Mouse (Mus musculus) stomach, postnatal 0 days (tissue): ENCODE results near the gene Iqcf5. TPM values are rescaled to one million over a fixed set of nuclear protein-coding genes. Genes with fewer than 3 reads are reported as not detected.

Experiments
- ATAC-seq: fragments of 200-750 bp; cut with Nextera tagmentation; 2 replicates; pipeline ENCODE4 v1.8.0; 2017; ENCODE audit not compliant: low FRiP score, low TSS enrichment
- DNase-seq: peaks from one replicate; pipeline ENCODE4 v3.0.0-alpha.2; 2016; ENCODE audit warnings: low spot score
- H3K27ac ChIP-seq: fragments of 300-500 bp; sonication (generic); replicated peaks from 2 replicates; pipeline ENCODE4 v1.5.1; 2014; ENCODE audit warnings: mild to moderate bottlenecking, control low read depth
- H3K27me3 ChIP-seq: fragments of 300-500 bp; sonication (generic); 2 replicates; pipeline ENCODE4 v1.6.1; 2014; ENCODE audit warnings: low read length; ENCODE audit not compliant: control insufficient read depth, insufficient read depth
- H3K36me3 ChIP-seq: fragments of 300-500 bp; sonication (generic); 2 replicates; pipeline ENCODE4 v1.6.1; 2014; ENCODE audit warnings: low read length, mixed read lengths; ENCODE audit not compliant: control insufficient read depth, insufficient read depth
- H3K4me1 ChIP-seq: fragments of 300-500 bp; sonication (generic); replicated peaks from 2 replicates; pipeline ENCODE4 v1.6.1; 2014; ENCODE audit warnings: antibody characterized with exemption; ENCODE audit not compliant: control insufficient read depth, insufficient read depth
- H3K4me2 ChIP-seq: fragments of 300-500 bp; sonication (generic); replicated peaks from 2 replicates; pipeline ENCODE4 v1.6.1; 2014; ENCODE audit warnings: low read depth, mild to moderate bottlenecking, control low read depth, moderate library complexity
- H3K4me3 ChIP-seq: fragments of 300-500 bp; sonication (generic); 2 replicates; pipeline ENCODE4 v1.5.1; 2014; ENCODE audit warnings: low read depth, low read length, control low read depth
- H3K9ac ChIP-seq: fragments of 300-500 bp; sonication (generic); 2 replicates; pipeline ENCODE4 v1.6.1; 2014; ENCODE audit warnings: mild to moderate bottlenecking, low read length, control low read depth, mixed read lengths
- H3K9me3 ChIP-seq: fragments of 300-500 bp; sonication (generic); 2 replicates; pipeline ENCODE4 v1.6.1; 2016; ENCODE audit warnings: low read length; ENCODE audit not compliant: control insufficient read depth
- CTCF ChIP-seq: IDR thresholded peaks from 2 replicates; pipeline ENCODE4 v1.5.1; 2016; ENCODE audit warnings: antibody characterized with exemption, low read depth, mild to moderate bottlenecking, moderate library complexity
- EP300 ChIP-seq: optimal IDR thresholded peaks from 2 replicates; pipeline ENCODE3; 2016; ENCODE audit warnings: antibody characterized with exemption
- WGBS: fragments of 180-500 bp; shearing (Covaris S2); extraction: QIAGEN DNeasy Blood & Tissue Kit; methylation state at CpG from one replicate; pipeline ENCODE4 v1.1.7; 2014; 5-methylcytosine and 5-hydroxymethylcytosine counted together
- polyA plus RNA-seq: library from polyadenylated mRNA; unstranded; fragments of >200 nt; fragmentation: Nextera tagmentation; extraction: Ambion mirVana; gene quantifications from 2 replicates; pipeline ENCODE4 v1.2.1, GENCODE M21; 2015

Gene Iqcf5
- polyA plus RNA-seq, 1 experiment from 2014 or later, result not detected

DNA sequence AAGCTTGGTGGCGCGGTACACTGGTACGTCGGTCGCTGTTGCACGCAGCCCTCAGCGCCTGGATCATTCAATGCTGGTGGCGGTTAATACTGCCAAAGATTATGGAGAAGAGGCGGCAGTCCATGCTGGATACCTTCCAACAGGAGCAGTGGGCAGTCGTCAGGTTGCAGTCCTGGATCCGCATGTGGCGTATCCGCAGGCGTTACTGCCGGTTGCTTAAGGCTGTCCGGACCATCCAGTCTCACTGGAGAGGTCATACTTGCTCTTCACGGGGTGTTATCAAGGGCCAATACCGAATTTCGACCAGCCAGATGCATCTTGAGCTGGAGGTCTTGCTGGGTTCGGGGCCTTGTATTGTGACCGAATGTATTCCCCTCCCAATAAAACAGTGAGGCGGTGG is 12.5 kb upstream of the Iqcf5 start:
- no peak overlapping the region for H3K4me2 ChIP-seq
- ATAC-seq, result no peak
- no peaks in the 10 kb centered on the region for H3K36me3 ChIP-seq
- no peak for DNase-seq
- H3K4me3 ChIP-seq, result no peak overlapping the region
- H3K27me3 ChIP-seq, result no peaks in the 10 kb centered on the region
- H3K9me3 ChIP-seq, result no peaks in the 10 kb centered on the region
- WGBS, result 87% methylated on average over 22 of the region's 22 CpGs
- no peak overlapping the region for H3K9ac ChIP-seq
- no peaks in the 10 kb centered on the region for H3K4me1 ChIP-seq
- TF ChIP-seq CTCF, result no peak
- no peak for TF ChIP-seq EP300
- H3K27ac ChIP-seq, result no peak overlapping the region

DNA sequence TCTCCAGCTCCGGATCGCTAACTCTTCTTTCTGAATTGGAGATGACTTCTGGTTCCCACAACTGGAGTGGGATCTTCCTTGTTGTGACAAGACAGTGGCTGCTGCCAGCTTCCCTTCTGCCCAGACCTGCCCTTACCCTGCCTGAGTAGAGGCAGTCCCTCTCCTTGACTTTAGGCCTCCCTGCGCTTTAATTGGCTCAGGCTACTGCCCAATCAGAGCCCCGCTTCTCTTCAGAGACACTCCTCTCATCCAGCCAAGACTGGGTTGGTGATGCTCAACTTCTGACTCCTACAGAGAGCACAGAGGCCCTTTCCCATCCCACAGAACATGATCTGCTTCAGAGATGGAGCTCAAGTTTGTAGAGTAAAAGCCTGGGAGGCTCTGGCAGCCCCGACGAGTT is 10.1 kb upstream of the Iqcf5 start:
- no peaks in the 10 kb centered on the region for H3K4me1 ChIP-seq
- no peak overlapping the region for H3K4me2 ChIP-seq
- TF ChIP-seq EP300, result no peak
- no peak for TF ChIP-seq CTCF
- no peak overlapping the region for H3K4me3 ChIP-seq
- WGBS, result 71% methylated on average over 6 of the region's 6 CpGs
- H3K27me3 ChIP-seq, result no peaks in the 10 kb centered on the region
- ATAC-seq (no peak), DNase-seq (no peak)
- no peak overlapping the region for H3K9ac ChIP-seq
- no peaks in the 10 kb centered on the region for H3K36me3 ChIP-seq
- no peak overlapping the region for H3K27ac ChIP-seq
- no peaks in the 10 kb centered on the region for H3K9me3 ChIP-seq

DNA sequence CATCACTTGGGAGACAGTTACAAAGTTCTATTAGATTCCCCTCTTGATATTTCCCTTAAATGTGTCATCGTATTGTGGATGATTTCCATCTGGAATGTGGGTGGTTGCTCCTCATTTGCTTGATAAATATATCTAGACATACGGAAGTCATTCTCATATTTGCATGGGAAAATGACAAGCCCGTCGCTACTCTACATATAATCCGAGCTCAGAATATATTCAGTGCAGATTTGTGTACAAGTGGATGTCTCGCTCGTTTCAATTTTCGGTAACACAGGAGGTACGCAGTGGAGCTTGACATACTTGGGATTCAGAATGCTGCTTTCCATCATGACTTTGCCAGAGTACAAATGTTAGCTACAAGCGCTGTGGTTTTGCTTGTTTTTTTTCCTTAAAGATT is 5.0 kb upstream of the Iqcf5 start:
- Histone ChIP-seq H3K9me3 (no peaks in the 10 kb centered on the region), H3K4me1 (no peaks in the 10 kb centered on the region), H3K9ac (no peak overlapping the region), H3K27ac (no peak overlapping the region), H3K36me3 (no peaks in the 10 kb centered on the region), H3K4me2 (no peak overlapping the region), H3K27me3 (no peaks in the 10 kb centered on the region), H3K4me3 (no peak overlapping the region)
- ATAC-seq (no peak), DNase-seq (no peak)
- 91% methylated on average over 10 of the region's 10 CpGs for WGBS
- TF ChIP-seq CTCF (no peak), EP300 (no peak)

DNA sequence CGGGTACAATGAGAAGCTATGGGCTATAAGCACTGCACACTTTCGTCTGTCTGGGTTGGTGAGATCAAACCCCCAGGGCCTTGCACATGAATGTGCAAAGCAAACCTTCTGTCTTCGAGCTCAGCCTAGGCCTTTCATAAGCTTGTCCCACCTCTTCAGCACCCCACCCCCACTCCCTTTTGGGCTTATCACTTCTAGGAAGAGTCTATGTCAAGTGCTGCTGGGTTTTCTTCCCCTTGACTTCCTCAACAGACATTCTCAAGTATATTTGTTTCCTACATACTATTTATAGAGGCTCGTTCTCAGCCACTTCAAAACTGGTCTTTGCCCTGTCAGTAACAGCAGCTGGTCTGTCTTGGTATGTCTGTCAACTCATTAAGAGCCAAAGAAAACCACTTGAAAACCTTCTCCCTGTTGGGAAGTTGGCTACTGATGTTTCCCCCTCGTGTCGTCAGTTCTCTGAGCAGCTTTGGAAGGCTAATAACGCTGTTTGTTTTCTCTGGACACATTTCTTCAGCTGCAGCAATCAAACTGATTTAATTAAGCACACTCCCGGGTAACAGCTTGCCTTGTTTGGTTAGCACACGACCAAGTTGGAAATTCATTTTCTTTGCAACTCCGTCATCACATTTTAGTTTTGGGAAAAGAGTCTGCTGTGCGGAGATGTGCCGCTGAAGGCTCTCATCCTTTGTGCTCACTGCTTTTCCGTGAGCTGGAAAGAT is 1.5 kb upstream of the Iqcf5 start:
- H3K9me3 ChIP-seq, result no peaks in the 10 kb centered on the region
- no peaks in the 10 kb centered on the region for H3K36me3 ChIP-seq
- no peaks in the 10 kb centered on the region for H3K27me3 ChIP-seq
- WGBS, result 59% methylated on average over 13 of the region's 13 CpGs
- H3K27ac ChIP-seq, result no peak overlapping the region
- H3K4me2 ChIP-seq, result no peak overlapping the region
- TF ChIP-seq CTCF (no peak), EP300 (no peak)
- H3K9ac ChIP-seq, result no peak overlapping the region
- H3K4me1 ChIP-seq, result no peaks in the 10 kb centered on the region
- no peak for DNase-seq
- ATAC-seq, result no peak
- H3K4me3 ChIP-seq, result no peak overlapping the region

DNA sequence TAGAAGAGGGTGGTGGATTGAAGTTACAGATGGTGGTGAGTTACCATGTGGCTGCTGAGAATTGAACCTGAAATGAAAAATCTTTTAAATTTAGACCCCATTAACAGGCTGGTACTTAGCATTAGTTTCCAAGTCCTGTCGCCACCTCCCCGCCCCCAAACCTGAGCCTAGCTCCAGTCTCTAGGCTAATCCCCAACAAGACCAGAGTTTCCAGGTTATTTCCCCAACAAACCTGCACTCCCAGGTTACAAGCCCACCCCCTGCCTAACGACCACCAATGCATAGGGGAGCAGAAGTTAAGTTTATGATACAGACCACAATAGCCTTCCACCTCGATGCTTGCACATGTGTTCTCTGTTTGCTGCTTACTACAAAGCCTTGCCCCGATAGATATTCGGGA is 807 bp upstream of the Iqcf5 start:
- TF ChIP-seq CTCF (no peak), EP300 (no peak)
- no peak for DNase-seq

DNA sequence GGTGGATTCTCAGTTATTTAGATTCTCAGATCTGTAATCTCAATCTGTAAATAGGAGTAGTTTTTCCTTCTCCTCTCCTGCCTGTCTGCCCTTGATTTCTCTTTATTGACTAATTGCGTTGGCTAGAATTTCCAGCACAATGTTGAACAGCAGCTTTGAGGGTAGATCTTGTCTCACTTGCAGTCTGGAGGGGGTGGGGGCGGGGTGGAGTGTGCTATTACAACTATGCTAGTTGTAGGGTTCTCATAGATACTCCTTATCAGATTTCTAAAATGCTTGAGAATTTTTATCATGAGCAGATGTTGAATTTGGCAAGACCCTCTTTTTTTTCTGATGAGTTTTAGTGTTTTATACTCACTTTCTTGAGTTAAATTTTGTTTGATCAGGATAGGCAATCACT is 5.1 kb downstream of the Iqcf5 start:
- TF ChIP-seq CTCF (no peak), EP300 (no peak)
- WGBS, result 64% methylated on average over 2 of the region's 2 CpGs
- no peak overlapping the region for H3K27ac ChIP-seq
- no peak overlapping the region for H3K9ac ChIP-seq
- H3K36me3 ChIP-seq, result no peaks in the 10 kb centered on the region
- H3K4me3 ChIP-seq, result no peak overlapping the region
- H3K4me2 ChIP-seq, result no peak overlapping the region
- DNase-seq (no peak), ATAC-seq (no peak)
- H3K27me3 ChIP-seq, result no peaks in the 10 kb centered on the region
- H3K9me3 ChIP-seq, result no peaks in the 10 kb centered on the region
- no peaks in the 10 kb centered on the region for H3K4me1 ChIP-seq

More for the DNA sequence above, 807 bp upstream of the Iqcf5 start:
- no peak overlapping the region for H3K9ac ChIP-seq
- H3K4me3 ChIP-seq, result no peak overlapping the region
- H3K36me3 ChIP-seq, result no peaks in the 10 kb centered on the region
- H3K9me3 ChIP-seq, result no peaks in the 10 kb centered on the region
- ATAC-seq, result no peak
- H3K27ac ChIP-seq, result no peak overlapping the region
- no peaks in the 10 kb centered on the region for H3K4me1 ChIP-seq
- WGBS, result 78% methylated on average over 6 of the region's 6 CpGs
- no peak overlapping the region for H3K4me2 ChIP-seq
- H3K27me3 ChIP-seq, result no peaks in the 10 kb centered on the region
